Mouse (Mus musculus) frontal cortex, postnatal 14 days (tissue): Measurements from ENCODE around the gene Cox20.
A peak's percentile ranks its signal among the peaks of the same experiment; 100 is the strongest.
"Not testable (repeated sequence)": the region's sequence is repeated elsewhere in the genome, so short reads cannot be mapped to it uniquely, and the experiment has no call there.

ENCODE experiments used
- DNase-seq, 2 experiments: peaks; one replicate each; pipeline ENCODE4 v3.0.0; 2022; ENCODE audit warnings: low spot score in 2 of 2

Cox20 gene

GRCm38 (mm10) chr1:178320038-178320722 lies 1.2 kb downstream of the Cox20 start:
- DNase-seq: no peak

DNA sequence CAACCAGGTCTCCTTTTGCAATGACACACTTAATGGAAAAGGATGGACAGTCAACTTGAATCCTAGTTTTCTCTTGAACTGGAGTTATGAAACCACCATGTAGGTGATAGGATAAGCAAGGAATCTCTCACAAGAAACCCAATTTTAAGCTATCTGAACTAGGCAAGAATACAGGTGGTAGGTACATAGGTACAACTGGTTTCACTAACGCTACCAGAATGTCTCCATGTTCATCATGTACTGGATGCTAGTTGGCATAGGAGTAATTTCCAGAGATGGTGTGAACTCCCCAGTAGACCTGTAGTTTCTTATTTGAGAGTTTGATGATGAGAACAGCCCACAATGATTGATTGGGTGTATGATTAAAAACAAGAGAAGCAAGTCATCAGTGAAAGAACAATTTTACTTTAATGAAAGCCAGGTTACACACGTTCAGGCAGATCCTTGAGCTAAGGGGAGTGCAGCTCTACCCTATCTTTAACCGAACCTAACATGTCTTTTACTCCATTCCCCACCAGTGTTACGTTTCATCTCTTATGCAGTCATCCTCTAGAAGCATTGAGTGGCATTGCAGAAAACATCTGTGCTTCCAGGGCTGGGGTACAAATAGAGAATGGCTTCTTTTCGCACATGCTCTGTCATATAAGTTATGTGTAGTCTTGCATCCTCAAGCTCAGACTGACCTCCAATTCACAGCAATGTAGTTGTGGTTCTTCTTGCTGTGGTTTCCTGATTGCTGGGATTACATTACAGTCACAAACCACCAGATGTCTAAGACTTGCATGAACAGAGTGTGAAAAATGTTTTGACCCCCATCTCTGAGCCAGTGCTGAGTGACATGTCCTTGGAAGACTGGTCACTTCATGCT lies 2.0 kb downstream of the Cox20 start:
- DNase-seq: no peak

DNA sequence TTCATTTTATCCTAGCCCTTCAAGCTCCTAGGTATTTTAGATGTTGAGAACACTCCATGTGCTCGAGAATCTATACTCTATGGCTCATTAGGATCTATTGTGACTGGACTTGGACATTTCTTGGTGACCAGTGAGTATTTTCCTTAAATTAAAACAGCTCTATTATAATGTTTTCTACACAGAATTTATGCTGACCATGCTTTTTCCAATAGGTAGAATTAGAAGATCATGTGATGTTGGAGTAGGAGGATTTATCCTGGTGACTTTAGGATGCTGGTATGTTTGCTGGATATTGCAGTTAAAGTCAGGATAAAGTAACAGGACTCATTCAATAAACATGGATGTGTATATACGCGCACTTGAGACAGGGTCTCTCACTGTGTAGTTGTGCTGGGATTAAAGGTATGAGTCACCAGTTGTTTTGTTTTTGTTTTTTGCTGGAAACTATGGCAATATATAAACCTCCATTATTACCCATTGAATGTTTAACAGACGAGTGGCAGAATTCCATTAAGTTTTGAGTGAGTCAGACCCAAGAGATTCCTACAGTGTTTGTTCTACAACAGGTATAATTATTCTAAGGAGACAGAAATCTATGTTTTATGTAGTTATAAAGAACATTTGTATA lies 2.9 kb downstream of the Cox20 start:
- DNase-seq: no peak

- DNase-seq: no peak
These were observed 4.3 kb downstream of the Cox20 start for GRCm38 (mm10) chr1:178323235-178323634.

GRCm38 (mm10) chr1:178324568-178324967 lies 5.6 kb downstream of the Cox20 start:
- no peak for DNase-seq

DNA sequence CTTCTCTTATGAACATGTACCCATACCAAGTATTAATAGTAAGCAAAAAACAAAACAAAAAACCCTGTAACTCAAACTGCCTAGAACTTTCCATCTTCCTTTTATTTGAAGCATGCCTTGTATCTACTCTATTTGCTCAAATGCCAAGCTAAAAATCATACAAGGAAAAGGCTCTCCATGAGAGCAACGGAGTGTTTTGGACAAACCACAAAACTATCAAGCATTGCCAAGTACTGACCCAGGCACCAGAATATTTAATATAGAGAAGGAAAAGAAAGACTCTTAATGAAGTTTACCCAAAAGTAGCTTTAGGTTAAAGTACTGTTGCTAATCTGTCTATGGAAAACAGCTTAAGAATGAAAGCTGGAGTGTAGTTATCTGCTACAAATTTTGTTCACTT lies 7.4 kb downstream of the Cox20 start:
- no peak for DNase-seq

- DNase-seq: no peak
These were observed 8.0 kb downstream of the Cox20 start for GRCm38 (mm10) chr1:178326950-178327349.

GRCm38 (mm10) chr1:178329017-178329416 lies 10.1 kb downstream of the Cox20 start:
- no peak for DNase-seq

DNA sequence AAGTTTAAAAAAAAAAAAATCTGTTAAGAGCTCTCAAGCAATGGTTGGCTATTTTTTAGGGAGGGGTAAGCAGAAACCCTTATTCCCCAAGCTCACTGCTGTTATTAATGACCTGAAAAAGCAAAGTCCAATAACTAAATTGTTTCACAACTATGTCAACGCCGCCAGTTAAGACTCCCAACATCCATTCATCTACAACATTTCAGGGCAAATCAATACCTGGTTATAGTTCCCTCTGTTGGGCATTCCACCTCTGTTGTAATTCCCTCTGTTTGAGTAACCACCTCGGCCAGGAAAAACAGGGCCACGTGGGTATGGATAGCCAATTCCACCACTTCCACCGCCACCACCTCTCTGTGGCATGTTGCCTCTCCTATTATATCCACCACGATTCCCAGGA lies 11.0 kb downstream of the Cox20 start:
- DNase-seq: no peak

- no peak for DNase-seq
These were observed 16.9 kb downstream of the Cox20 start for GRCm38 (mm10) chr1:178335860-178336261.

GRCm38 (mm10) chr1:178336289-178336775 lies 17.4 kb downstream of the Cox20 start:
- DNase-seq: peak; percentile 80 to 89

GRCm38 (mm10) chr1:178336777-178337481 lies 18.0 kb downstream of the Cox20 start:
- peak in 1 of 2 experiments; percentile 26 for DNase-seq

DNA sequence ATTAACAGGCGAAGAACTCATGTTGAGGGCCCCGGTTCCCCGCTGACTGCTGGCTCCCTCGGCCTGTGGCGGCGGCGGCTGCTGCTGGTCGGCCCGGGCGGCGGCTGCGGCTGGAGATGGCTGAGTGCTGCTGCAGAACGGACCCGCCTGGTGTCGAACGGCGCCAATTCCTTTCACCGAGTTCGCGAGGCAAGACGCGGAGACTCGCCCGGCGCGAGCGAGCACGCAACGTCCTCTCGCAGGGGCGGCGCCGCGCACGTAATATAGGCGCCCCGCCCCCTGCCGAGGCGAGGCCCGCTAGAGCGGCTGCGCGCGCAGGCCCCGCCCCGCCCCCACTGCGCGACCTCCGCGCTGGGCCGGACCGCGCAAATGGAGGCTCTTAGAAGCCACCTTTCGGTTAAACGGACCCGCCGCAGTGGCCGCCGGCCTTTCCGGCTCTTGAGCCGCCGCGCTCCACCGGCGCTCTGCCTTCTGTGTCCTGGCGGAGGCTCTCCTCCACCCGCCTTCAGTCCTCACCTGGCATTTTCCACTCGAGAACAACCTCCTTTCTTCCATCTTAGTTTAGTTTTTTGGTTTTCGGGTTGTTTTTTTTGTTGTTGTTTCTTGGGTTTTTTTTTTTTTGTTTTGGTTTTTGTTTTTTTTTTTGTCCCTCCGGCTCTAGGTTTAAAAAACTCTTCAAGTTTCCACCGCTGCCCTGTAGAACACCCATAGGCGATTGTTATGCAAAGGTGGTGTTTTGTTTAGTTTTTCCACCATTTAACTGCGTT lies 18.8 kb downstream of the Cox20 start, which contains the start of gene Hnrnpu:
Hnrnpu (minus strand) TSS at position 247 of the 767 bp plus-strand sequence.
- DNase-seq: peak; percentile 92 to 95

DNA sequence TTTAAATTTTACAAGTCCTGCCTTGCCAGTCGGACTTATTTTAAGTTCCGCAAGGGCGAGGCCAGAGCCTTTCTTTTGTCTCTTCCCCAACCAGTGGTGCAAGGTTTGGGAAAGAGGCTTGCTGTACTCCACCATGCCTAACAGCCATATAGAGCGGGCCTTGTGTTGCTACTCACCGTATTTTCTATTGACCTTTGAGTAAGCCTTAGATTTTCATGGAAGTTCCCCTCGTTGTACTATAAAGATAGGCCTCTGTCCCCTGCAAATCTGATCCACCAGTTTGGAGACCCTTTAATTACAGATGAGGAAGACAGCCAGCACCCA lies 19.4 kb downstream of the Cox20 start:
- DNase-seq: no peak

- no peak for DNase-seq
These were observed 21.3 kb downstream of the Cox20 start for GRCm38 (mm10) chr1:178340213-178340612.

DNA sequence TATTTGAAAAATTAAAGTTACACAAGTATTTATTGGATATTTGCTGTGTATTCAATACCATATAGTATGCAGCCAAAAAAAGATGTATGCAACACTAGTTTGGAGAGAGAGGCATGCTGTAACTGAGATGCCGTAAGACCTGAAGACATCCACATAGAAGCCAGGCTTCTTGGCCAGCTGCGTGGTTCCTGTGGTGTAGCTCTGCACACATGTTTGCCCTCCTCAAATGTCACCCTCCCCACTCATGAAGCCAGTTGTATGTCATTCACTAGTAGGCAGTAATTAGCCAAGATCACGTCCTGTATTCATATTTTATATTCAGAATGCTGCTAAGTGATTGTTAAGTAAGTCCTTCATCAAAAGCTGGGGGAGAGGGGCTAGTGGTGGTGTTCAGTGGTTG lies 22.5 kb downstream of the Cox20 start:
- DNase-seq: no peak

DNA sequence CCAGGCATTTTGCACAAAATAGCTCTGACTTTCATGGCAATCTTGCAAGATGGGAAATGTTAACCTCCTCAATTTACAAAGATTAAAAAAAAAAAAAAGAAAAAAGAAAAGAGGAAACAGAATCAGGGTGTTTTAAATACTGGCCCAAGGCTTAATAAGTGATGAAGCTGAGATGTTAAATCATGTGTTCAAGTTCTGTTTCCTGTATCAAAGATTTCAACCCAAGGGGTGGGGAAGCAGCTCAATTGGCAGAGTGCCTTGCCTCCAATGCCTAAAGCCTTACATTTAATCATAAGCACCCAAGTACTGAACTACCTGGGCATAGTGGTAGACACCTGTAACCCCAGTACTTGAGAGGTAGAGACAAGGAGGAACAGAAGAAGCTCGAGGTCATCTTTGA lies 23.1 kb downstream of the Cox20 start:
- no peak for DNase-seq

DNA sequence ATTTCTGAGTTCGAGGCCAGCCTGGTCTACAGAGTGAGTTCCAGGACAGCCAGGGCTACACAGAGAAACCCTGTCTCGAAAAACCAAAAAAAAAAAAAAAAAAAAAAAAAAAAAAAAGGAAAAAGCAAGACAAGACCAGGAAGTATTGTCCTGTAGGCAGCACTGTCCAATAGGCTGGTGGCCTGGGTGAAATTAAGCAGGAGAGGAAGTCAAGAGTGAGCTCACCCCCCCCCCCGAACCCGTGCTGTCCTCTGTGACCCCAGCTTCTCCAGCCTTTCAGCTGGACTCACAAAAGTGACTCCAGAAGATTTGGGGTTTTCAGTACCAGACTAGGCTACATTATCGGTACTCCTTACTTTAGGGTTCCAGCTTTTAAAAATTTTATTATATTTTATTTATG lies 23.7 kb downstream of the Cox20 start:
- DNase-seq: no peak

DNA sequence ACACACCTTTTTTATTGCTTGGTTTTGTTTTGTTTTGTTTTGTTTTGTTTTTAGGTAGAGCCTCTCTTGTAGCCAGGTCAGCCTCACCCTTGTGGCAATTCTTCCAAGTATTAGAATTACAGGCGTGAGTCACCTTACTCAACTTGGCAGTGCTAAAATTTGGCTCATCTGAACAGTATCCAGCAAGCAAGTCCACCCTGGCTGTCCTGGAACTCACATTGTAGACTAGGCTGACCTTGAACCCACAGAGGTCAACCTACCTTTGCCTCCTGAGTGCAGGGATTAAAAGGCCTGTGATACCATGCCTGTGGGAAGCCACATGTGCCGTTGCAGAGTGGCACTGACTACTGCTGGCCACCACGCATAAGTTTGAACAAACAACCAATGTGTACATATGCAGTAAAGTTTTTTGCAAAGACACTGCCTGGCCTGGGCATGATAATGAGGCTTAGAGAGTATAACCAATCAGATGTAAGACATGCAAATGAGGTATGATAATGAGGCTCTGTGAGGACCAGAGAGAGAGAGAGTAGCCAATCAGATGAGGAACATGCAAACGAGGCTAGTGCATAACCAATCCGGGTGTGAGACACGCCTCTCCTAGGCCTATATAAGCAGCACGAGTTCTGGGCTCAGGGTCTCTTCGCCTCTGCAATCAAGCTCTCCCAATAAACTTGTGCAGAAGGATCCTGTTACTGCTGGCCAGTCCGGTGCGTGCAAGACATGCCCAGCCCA lies 25.3 kb downstream of the Cox20 start:
- not testable (repeated sequence) for DNase-seq

GRCm38 (mm10) chr1:178350792-178351191 lies 31.9 kb downstream of the Cox20 start:
- DNase-seq: no peak
